Mouse (Mus musculus) liver (tissue): Measurements from ENCODE around the gene Atp6v0a4.

Source experiments
- DNase-seq: peaks from one replicate; pipeline ENCODE4 v3.0.0-alpha.2; 2020; ENCODE audit warnings: mixed read lengths

Atp6v0a4 gene

GRCm38 (mm10) chr6:38124207-38124835, at the start of gene Atp6v0a4:
Gene Atp6v0a4 (minus strand): TSS chr6:38124586.
- DNase-seq: no peak

- DNase-seq: no peak
These were observed 41.0 kb upstream of the Atp6v0a4 start for GRCm38 (mm10) chr6:38165385-38165784.

GRCm38 (mm10) chr6:38164705-38165104, 40.3 kb upstream of the Atp6v0a4 start:
- DNase-seq: no peak

- no peak for DNase-seq
These were observed 38.6 kb upstream of the Atp6v0a4 start for GRCm38 (mm10) chr6:38162825-38163504.

- no peak for DNase-seq
These were observed 36.2 kb upstream of the Atp6v0a4 start for GRCm38 (mm10) chr6:38160556-38160955.

- peak; percentile 76 for DNase-seq
These were observed 35.7 kb upstream of the Atp6v0a4 start for GRCm38 (mm10) chr6:38160102-38160501.

- no peak for DNase-seq
These were observed 35.2 kb upstream of the Atp6v0a4 start for GRCm38 (mm10) chr6:38159576-38159975.

- DNase-seq: no peak
These were observed 33.5 kb upstream of the Atp6v0a4 start for GRCm38 (mm10) chr6:38157925-38158324.

- no peak for DNase-seq
These were observed 31.8 kb upstream of the Atp6v0a4 start for GRCm38 (mm10) chr6:38156204-38156603.

GRCm38 (mm10) chr6:38152305-38152704, 27.9 kb upstream of the Atp6v0a4 start:
- DNase-seq: no peak

- DNase-seq: no peak
These were observed 25.1 kb upstream of the Atp6v0a4 start for GRCm38 (mm10) chr6:38149483-38149882.

GRCm38 (mm10) chr6:38148626-38149025, 24.2 kb upstream of the Atp6v0a4 start:
- DNase-seq: no peak

- no peak for DNase-seq
These were observed 22.9 kb upstream of the Atp6v0a4 start for GRCm38 (mm10) chr6:38147301-38147700.

- DNase-seq: no peak
These were observed 21.2 kb upstream of the Atp6v0a4 start for GRCm38 (mm10) chr6:38145463-38146065.

- no peak for DNase-seq
These were observed 20.0 kb upstream of the Atp6v0a4 start for GRCm38 (mm10) chr6:38144161-38144998.

- DNase-seq: no peak
These were observed 16.0 kb upstream of the Atp6v0a4 start for GRCm38 (mm10) chr6:38140402-38140801.

GRCm38 (mm10) chr6:38139086-38139485, 14.7 kb upstream of the Atp6v0a4 start:
- no peak for DNase-seq

GRCm38 (mm10) chr6:38134806-38135559, 10.6 kb upstream of the Atp6v0a4 start:
- no peak for DNase-seq

GRCm38 (mm10) chr6:38131801-38132231, 7.4 kb upstream of the Atp6v0a4 start:
- no peak for DNase-seq

GRCm38 (mm10) chr6:38129883-38130282, 5.5 kb upstream of the Atp6v0a4 start:
- DNase-seq: no peak

- no peak for DNase-seq
These were observed 3.7 kb upstream of the Atp6v0a4 start for GRCm38 (mm10) chr6:38128115-38128514.

- no peak for DNase-seq
These were observed 1.1 kb upstream of the Atp6v0a4 start for GRCm38 (mm10) chr6:38125462-38125861.
